Mouse (Mus musculus): ENCODE results near the gene Sgms1. TPM values are rescaled to one million over a fixed set of nuclear protein-coding genes. Genes with fewer than 3 reads are reported as not detected.
A peak's percentile ranks its signal among the peaks of the same experiment; 100 is the strongest.

Gene Sgms1
- polyA plus RNA-seq, 1 experiment = 10.8 TPM

DNA sequence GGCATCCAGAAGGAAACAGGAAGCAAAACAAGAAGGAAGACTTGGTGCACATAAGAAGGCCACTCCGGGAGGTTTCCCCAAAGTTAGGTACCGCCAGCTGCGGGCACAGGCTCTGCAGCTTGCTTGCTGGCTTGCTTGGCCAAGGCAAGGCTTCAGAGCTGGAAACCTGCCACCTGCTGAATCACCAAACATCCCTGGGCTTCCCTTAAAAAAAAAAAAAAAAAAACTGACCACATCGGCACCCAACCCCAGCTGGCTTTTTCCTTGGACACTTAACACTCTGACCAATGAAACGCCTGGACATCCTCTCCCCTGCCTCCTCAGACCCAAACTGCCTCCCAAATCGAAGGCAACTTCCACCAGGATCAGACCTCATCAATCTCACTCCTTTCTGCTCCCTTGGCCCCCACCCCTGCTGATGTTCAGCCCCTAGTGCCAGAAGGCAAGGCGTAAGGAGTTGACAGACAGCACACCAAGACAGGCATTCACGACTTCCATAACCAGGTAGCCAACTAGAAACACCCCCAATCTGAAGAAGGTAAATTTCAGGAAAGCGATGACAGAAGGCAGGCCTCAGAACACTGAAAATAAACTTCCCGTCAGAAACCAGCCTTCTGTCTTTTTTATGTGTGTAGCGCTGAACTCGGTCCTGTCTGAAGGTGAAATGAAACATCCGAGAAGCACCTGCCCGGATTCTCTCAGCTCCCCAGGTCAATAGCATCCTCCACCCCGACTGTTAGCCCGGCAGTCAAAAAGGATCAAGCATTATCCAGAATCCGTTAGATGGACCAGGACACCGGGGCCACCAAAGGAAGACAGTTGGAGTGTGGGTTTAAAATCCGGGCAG, 2.7 kb downstream of the Sgms1 start:
- TF ChIP-seq GATA1 (IDR thresholded peaks at IDR 0.05; ENCODE audit: borderline replicate concordance, low read length) = no peak
- TF ChIP-seq FLI1 (IDR thresholded peaks at IDR 0.05; ENCODE audit: low read length) = no peak
- peaks cover 76% of the 10 kb centered on the region for H3K4me1 ChIP-seq
- peak overlapping the region; percentile 97 for H3K4me3 ChIP-seq (replicated peaks)
- H3K36me3 ChIP-seq (replicated peaks; ENCODE audit: low read length) = peaks cover 13% of the 10 kb centered on the region
- no peaks in the 10 kb centered on the region for H3K9me3 ChIP-seq
- no peaks in the 10 kb centered on the region for H3K27me3 ChIP-seq (replicated peaks)

DNA sequence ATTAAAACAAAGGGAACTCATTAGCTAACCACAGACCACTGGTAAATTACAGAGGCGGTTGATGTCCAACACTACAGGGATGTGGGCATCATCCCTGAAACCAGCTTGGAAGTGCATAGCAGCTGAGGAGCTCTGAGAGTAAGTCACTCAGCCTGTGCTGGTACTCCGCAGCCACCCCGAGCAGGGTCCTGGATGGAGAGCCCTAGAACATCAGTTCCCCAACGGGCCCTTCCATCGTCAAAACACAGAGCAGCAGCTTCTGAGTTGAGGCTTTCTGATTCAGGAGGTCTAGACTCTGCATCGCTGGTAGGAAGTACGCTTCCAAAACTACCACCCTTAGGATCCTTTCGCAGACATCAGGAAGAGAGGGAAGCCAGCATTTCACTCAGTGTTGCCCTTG, 5.8 kb downstream of the Sgms1 start:
- H3K27me3 ChIP-seq (replicated peaks) = no peaks in the 10 kb centered on the region
- no peak overlapping the region for H3K4me3 ChIP-seq (replicated peaks)
- H3K4me1 ChIP-seq = peaks cover 90% of the 10 kb centered on the region
- no peaks in the 10 kb centered on the region for H3K9me3 ChIP-seq
- TF ChIP-seq GATA1 (IDR thresholded peaks at IDR 0.05; ENCODE audit: borderline replicate concordance, low read length) = no peak
- TF ChIP-seq FLI1 (IDR thresholded peaks at IDR 0.05; ENCODE audit: low read length) = no peak
- peaks cover 10% of the 10 kb centered on the region for H3K36me3 ChIP-seq (replicated peaks; ENCODE audit: low read length)

- no peaks in the 10 kb centered on the region for H3K9me3 ChIP-seq
- H3K4me3 ChIP-seq (replicated peaks) = no peak overlapping the region
- H3K4me1 ChIP-seq = peaks cover 100% of the 10 kb centered on the region
- TF ChIP-seq GATA1 (IDR thresholded peaks at IDR 0.05; ENCODE audit: borderline replicate concordance, low read length) = no peak
- TF ChIP-seq FLI1 (IDR thresholded peaks at IDR 0.05; ENCODE audit: low read length) = no peak
- no peaks in the 10 kb centered on the region for H3K27me3 ChIP-seq (replicated peaks)
- H3K36me3 ChIP-seq (replicated peaks; ENCODE audit: low read length) = peaks cover 14% of the 10 kb centered on the region
Observed at GRCm38 (mm10) chr19:32381511-32381961, 8.0 kb downstream of the Sgms1 start.

DNA sequence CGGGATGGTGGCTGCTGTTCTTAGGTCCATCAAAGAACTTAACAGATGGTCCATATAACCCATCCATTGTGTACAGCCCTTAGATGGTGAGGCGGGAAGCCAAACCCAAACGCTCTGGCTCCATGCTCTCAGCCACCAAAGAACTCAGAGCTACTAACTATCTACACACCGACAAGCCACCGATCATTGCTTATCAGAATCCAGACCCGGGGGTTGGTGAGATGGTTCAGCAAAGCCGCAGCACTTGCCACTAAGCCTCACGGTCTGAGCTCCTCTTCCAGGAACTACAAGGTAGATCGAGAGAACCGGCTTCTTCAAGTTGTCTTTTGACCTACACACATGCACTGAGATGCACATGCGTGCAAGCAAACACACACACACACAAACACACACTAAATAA, 8.8 kb downstream of the Sgms1 start:
- Histone ChIP-seq H3K9me3 (no peaks in the 10 kb centered on the region), H3K36me3 (replicated peaks; ENCODE audit: low read length) (peaks cover 20% of the 10 kb centered on the region), H3K4me3 (replicated peaks) (peak overlapping the region; percentile 33), H3K27me3 (replicated peaks) (no peaks in the 10 kb centered on the region), H3K4me1 (peaks cover 100% of the 10 kb centered on the region)
- TF ChIP-seq FLI1 (IDR thresholded peaks at IDR 0.05; ENCODE audit: low read length) (no peak), GATA1 (IDR thresholded peaks at IDR 0.05; ENCODE audit: borderline replicate concordance, low read length) (no peak)

GRCm38 (mm10) chr19:32379239-32379920, 10.1 kb downstream of the Sgms1 start:
- Histone ChIP-seq H3K9me3 (no peaks in the 10 kb centered on the region), H3K4me3 (replicated peaks) (peak overlapping the region; percentile 82), H3K27me3 (replicated peaks) (no peaks in the 10 kb centered on the region), H3K36me3 (replicated peaks; ENCODE audit: low read length) (peaks cover 32% of the 10 kb centered on the region), H3K4me1 (peaks cover 100% of the 10 kb centered on the region)
- TF ChIP-seq FLI1 (IDR thresholded peaks at IDR 0.05; ENCODE audit: low read length) (peak; percentile 48; the same call in 1 of the 2 replicates), GATA1 (IDR thresholded peaks at IDR 0.05; ENCODE audit: borderline replicate concordance, low read length) (no peak; the same call in 2 of the 3 replicates)

DNA sequence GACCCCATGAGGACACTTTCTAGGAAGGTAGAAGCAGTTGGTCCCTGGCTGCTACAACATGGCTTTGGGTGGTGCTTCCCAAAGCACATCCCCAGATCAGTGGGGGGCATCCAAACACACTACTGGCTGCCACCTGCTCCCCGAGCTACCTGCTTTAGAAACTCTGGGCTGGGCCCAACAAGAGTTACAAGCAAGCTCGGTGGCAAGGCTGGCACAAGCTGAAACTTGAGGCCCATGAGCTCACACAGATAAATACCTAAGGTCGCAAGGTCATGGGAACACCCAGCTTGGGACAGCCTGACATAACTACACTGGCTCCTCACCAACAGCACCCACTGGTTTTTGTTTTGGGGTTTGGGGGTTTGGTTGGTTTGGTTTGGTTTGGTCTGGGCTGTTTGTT, 10.9 kb downstream of the Sgms1 start:
- H3K4me1 ChIP-seq = peaks cover 100% of the 10 kb centered on the region
- H3K27me3 ChIP-seq (replicated peaks) = no peaks in the 10 kb centered on the region
- no peak for TF ChIP-seq GATA1 (IDR thresholded peaks at IDR 0.05; ENCODE audit: borderline replicate concordance, low read length)
- H3K4me3 ChIP-seq (replicated peaks) = peak overlapping the region; percentile 81
- no peaks in the 10 kb centered on the region for H3K9me3 ChIP-seq
- peaks cover 35% of the 10 kb centered on the region for H3K36me3 ChIP-seq (replicated peaks; ENCODE audit: low read length)

DNA sequence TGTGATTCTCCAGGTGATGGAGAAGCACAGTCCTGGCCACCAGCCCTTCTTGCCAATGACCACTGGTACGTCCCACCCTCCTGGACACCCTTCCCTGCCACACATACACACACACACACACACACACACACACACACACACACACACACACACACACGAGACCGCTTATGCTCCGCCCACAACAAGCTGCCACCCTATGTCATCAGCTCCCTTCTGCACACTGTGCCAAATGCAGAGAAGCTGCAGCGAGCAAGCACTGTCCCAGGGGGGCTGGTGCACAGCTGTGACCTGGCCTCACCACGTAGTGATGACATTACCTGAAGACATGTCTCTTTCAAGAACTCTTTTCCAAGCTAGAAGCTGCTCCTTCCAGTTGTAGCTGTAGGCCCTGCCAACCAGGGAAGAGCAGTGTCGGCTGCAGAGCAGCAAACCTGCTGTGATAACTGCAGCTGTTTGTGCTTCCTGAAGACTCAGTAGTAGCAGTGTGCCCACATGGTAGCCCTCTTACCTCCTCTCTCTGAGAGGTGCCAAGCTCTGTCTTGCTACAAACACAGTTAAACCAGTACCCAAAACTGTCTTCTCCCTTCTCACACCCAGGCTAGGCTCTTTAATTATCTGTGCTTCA, 11.7 kb downstream of the Sgms1 start:
- peaks cover 36% of the 10 kb centered on the region for H3K36me3 ChIP-seq (replicated peaks; ENCODE audit: low read length)
- no peaks in the 10 kb centered on the region for H3K27me3 ChIP-seq (replicated peaks)
- H3K4me1 ChIP-seq = peaks cover 100% of the 10 kb centered on the region
- H3K9me3 ChIP-seq = no peaks in the 10 kb centered on the region
- peak overlapping the region; percentile 75 for H3K4me3 ChIP-seq (replicated peaks)
- TF ChIP-seq FLI1 (IDR thresholded peaks at IDR 0.05; ENCODE audit: low read length) (no peak), GATA1 (IDR thresholded peaks at IDR 0.05; ENCODE audit: borderline replicate concordance, low read length) (no peak)

DNA sequence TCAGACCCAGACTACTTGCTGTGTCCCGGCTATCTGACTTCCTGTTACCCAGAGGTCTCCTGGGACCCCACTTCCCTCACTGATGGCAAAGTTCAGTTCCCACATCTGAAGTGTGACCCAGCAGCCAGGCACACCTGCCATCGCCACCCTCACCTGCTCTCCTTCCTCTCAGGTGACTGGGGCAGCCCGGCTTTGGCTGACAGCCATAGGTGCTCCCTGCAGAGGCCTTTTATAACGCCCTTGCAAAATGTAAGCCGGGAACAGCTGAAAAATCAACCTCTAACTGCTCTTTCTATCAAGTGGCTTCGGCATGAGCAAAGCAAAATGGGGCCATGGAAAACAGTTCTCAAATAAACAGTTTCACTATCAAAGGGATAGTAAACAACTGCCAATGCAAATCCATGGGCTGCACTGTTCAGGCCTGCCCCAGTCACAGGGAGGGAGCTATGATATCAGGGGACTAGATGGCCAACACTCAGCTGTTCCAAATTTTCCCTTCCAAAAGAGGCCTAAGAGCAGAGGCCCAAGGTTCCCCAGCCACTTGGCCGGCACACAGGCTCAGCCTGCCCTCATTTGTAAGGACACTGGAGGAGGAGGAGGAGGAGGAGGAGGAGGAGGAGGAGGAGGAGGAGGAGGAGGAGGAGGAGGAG, 12.5 kb downstream of the Sgms1 start:
- TF ChIP-seq GATA1 (IDR thresholded peaks at IDR 0.05; ENCODE audit: borderline replicate concordance, low read length) = no peak
- no peak for TF ChIP-seq FLI1 (IDR thresholded peaks at IDR 0.05; ENCODE audit: low read length)
- Histone ChIP-seq H3K4me1 (peaks cover 100% of the 10 kb centered on the region), H3K27me3 (replicated peaks) (no peaks in the 10 kb centered on the region), H3K4me3 (replicated peaks) (no peak overlapping the region), H3K36me3 (replicated peaks; ENCODE audit: low read length) (peaks cover 35% of the 10 kb centered on the region), H3K9me3 (no peaks in the 10 kb centered on the region)

DNA sequence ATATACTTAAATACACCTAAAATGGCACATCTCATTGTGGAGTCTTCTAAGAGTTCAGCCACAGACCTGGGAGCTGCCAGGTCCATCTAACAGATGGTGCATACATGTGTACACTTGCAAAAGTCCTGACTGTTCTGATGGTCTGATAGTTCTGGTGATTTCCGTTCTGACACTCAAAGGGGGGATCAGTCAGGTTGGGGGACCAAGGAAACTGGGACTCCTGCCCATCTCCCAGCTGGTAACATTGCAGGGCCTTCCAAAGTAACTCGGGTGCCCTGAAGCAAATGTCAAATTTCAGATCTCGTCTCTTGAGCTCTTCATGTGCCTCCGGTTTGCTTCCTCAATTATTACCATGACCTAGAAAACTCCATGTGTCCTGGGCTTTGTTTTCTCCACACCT, 13.5 kb downstream of the Sgms1 start:
- no peak for TF ChIP-seq FLI1 (IDR thresholded peaks at IDR 0.05; ENCODE audit: low read length)
- TF ChIP-seq GATA1 (IDR thresholded peaks at IDR 0.05; ENCODE audit: borderline replicate concordance, low read length) = no peak
- H3K4me3 ChIP-seq (replicated peaks) = no peak overlapping the region
- no peaks in the 10 kb centered on the region for H3K9me3 ChIP-seq
- H3K27me3 ChIP-seq (replicated peaks) = no peaks in the 10 kb centered on the region
- H3K36me3 ChIP-seq (replicated peaks; ENCODE audit: low read length) = peaks cover 30% of the 10 kb centered on the region
- H3K4me1 ChIP-seq = peaks cover 92% of the 10 kb centered on the region
